Comparison of ENCODE assay signal across 7 mouse cellular contexts in the genomic region with DNA sequence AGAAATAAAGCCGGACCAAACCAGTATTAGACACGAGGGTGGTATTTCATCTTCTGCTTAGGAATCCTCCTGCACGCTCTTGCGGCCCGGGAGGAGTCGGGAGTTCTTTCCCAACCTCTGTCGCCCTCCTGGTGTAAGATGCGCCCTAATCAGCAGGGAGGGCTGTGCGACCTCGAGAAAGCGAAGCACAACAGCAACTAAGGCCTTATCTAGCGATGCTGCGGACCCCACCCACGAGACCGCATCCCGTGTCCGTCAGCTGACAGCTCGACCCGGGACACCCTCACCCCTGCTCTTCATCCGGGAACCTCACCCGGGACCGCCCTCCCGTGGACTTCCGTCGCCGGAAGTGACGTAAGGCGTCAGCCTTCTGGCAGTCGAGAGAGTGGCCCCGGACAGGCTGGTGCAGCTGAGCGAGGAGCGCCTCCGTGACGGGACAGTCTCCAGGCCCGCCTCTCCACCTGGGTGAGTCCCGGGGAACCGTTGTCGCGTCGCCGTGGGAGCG. TPM values are rescaled to one million over a fixed set of nuclear protein-coding genes. Genes with fewer than 3 reads are reported as not detected.
A peak's percentile ranks its signal among the peaks of the same experiment; 100 is the strongest.
DNase-seq lines count a peak whose midpoint lies in the region; ATAC-seq lines count a peak whose summit lies in the region.

TSS of gene Zfp655 (plus strand) at position 349 of the 505 bp plus-strand sequence.

- H3K27me3 ChIP-seq in embryonic facial prominence, embryonic 11.5 days (ENCODE audit: control insufficient read depth, insufficient read depth, low read length): no peaks in the 10 kb centered on the region
- H3K27me3 ChIP-seq in limb, embryonic 11.5 days (ENCODE audit: control insufficient read depth, insufficient read depth, low read length): no peaks in the 10 kb centered on the region
- no peaks in the 10 kb centered on the region for H3K27me3 ChIP-seq in midbrain, embryonic 14.5 days (ENCODE audit: control insufficient read depth, insufficient read depth, low read length)

- peak within 1 kb of the TSS; percentile 70 for H3K4me2 ChIP-seq in embryonic facial prominence, embryonic 11.5 days (ENCODE audit: low read depth, low read length)
- H3K4me2 ChIP-seq in limb, embryonic 11.5 days (ENCODE audit: low read depth, severe bottlenecking): peak within 1 kb of the TSS; percentile 69
- H3K4me2 ChIP-seq in midbrain, embryonic 14.5 days (ENCODE audit: low read length): peak within 1 kb of the TSS; percentile 90

- ATAC-seq in embryonic facial prominence, embryonic 11.5 days (replicated peaks; ENCODE audit: insufficient number of reproducible peaks, low FRiP score, low TSS enrichment, low read depth): peak; percentile 98
- ATAC-seq in limb, embryonic 11.5 days (ENCODE audit: insufficient number of reproducible peaks, low FRiP score, low TSS enrichment, low read depth): peak; percentile 95
- peak; percentile 97 for ATAC-seq in midbrain, embryonic 14.5 days (ENCODE audit: low FRiP score, low TSS enrichment)

- H3K36me3 ChIP-seq in embryonic facial prominence, embryonic 11.5 days (replicated peaks; ENCODE audit: control insufficient read depth, insufficient read depth, low read depth, low read length): no peaks in the 10 kb centered on the region; the same call in 1 of the 2 replicates
- H3K36me3 ChIP-seq in limb, embryonic 11.5 days (ENCODE audit: control insufficient read depth, insufficient read depth, low read length): peaks cover 12% of the 10 kb centered on the region
- peaks cover 32% of the 10 kb centered on the region for H3K36me3 ChIP-seq in midbrain, embryonic 14.5 days (ENCODE audit: control insufficient read depth, insufficient read depth, low read length)

- H3K9ac ChIP-seq in embryonic facial prominence, embryonic 11.5 days (replicated peaks; ENCODE audit: low read length): peak within 1 kb of the TSS; percentile 92
- H3K9ac ChIP-seq in limb, embryonic 11.5 days (ENCODE audit: low read length): peak within 1 kb of the TSS; percentile 92
- peak within 1 kb of the TSS; percentile 97 for H3K9ac ChIP-seq in midbrain, embryonic 14.5 days (replicated peaks; ENCODE audit: low read length)

- under 1% methylated on average over 42 of the region's 42 CpGs for WGBS in embryonic facial prominence, embryonic 11.5 days
- WGBS in limb, embryonic 11.5 days: under 1% methylated on average over 42 of the region's 42 CpGs
- under 1% methylated on average over 42 of the region's 42 CpGs for WGBS in midbrain, embryonic 14.5 days

- H3K4me1 ChIP-seq in embryonic facial prominence, embryonic 11.5 days (ENCODE audit: control insufficient read depth, insufficient read depth, low read length): no peaks in the 10 kb centered on the region
- 0 out of 2 replicates have a peak, but pooled peaks cover 3% of the 10 kb centered on the region for H3K4me1 ChIP-seq in limb, embryonic 11.5 days (ENCODE audit: control insufficient read depth, insufficient read depth, low read length)
- H3K4me1 ChIP-seq in midbrain, embryonic 14.5 days (ENCODE audit: control insufficient read depth, insufficient read depth, low read length): peaks cover 5% of the 10 kb centered on the region

- H3K9me3 ChIP-seq in embryonic facial prominence, embryonic 11.5 days (replicated peaks; ENCODE audit: control insufficient read depth, low read length): no peaks in the 10 kb centered on the region
- no peaks in the 10 kb centered on the region for H3K9me3 ChIP-seq in limb, embryonic 11.5 days (ENCODE audit: control insufficient read depth, low read length)
- no peaks in the 10 kb centered on the region for H3K9me3 ChIP-seq in midbrain, embryonic 14.5 days (ENCODE audit: control insufficient read depth, low read length)

- DNase-seq in adrenal gland, postnatal 14 days: peak; percentile 99
- peak; percentile 95 for DNase-seq in embryonic facial prominence, embryonic 11.5 days (ENCODE audit: low spot score)
- DNase-seq in heart, adult 11 months: peak; percentile 100
- peak; percentile 98 for DNase-seq in kidney, adult 18-20 months
- DNase-seq in limb, embryonic 11.5 days (ENCODE audit: low spot score): peak; percentile 96
- peak; percentile 98 for DNase-seq in midbrain, embryonic 14.5 days
- DNase-seq in spleen, adult 18-20 months: peak; percentile 93

- H3K27ac ChIP-seq in embryonic facial prominence, embryonic 11.5 days (replicated peaks; ENCODE audit: low read depth, low read length): peak within 1 kb of the TSS; percentile 76
- H3K27ac ChIP-seq in limb, embryonic 11.5 days (replicated peaks; ENCODE audit: low read depth, low read length): no peak within 1 kb of the TSS
- H3K27ac ChIP-seq in midbrain, embryonic 14.5 days (replicated peaks; ENCODE audit: low read depth, low read length): peak within 1 kb of the TSS; percentile 92

- H3K4me3 ChIP-seq in embryonic facial prominence, embryonic 11.5 days (ENCODE audit: low read depth, low read length): peak within 1 kb of the TSS; percentile 91
- H3K4me3 ChIP-seq in limb, embryonic 11.5 days (ENCODE audit: low read depth, low read length): peak within 1 kb of the TSS; percentile 99
- peak within 1 kb of the TSS; percentile 99 for H3K4me3 ChIP-seq in midbrain, embryonic 14.5 days (replicated peaks; ENCODE audit: low read depth, low read length)

RNA-seq across cellular contexts. Expression of gene Zfp655, which starts in this region (rescaled TPM):
- 46.6 and 49.8 TPM in 2 replicates for total RNA-seq in adrenal gland, postnatal 14 days (2021)
- 41.5 and 45.0 TPM in 2 replicates for polyA plus RNA-seq in embryonic facial prominence, embryonic 11.5 days (2014; fragmentation: Nextera tagmentation; extraction: Ambion mirVana)
- polyA plus RNA-seq in limb, embryonic 11.5 days (2014; fragmentation: Nextera tagmentation; extraction: Ambion mirVana): 34.4 and 37.8 TPM in 2 replicates
- 41.6 and 44.4 TPM in 2 replicates for polyA plus RNA-seq in midbrain, embryonic 14.5 days (2014; fragmentation: Nextera tagmentation; extraction: Ambion mirVana)
